Mouse (Mus musculus): ENCODE data around the gene Gfod1. TPM values are rescaled to one million over a fixed set of nuclear protein-coding genes. Genes with fewer than 3 reads are reported as not detected.

The Gfod1 gene
- 0.66 and 0.78 TPM in 2 replicates for polyA plus RNA-seq (2014; fragmentation: Nextera tagmentation; extraction: Ambion mirVana)

GRCm38 (mm10) chr13:43304018-43304431 lies at the start of gene Gfod1:
Gfod1 (minus strand) TSS chr13:43304172.
- Histone ChIP-seq H3K4me2 (ENCODE audit: low read depth) (peak within 1 kb of the TSS; percentile 99), H3K4me1 (ENCODE audit: control insufficient read depth, insufficient read depth, low read length) (peaks cover 10% of the 10 kb centered on the region), H3K4me3 (ENCODE audit: low read depth, low read length) (peak within 1 kb of the TSS; percentile 66), H3K27ac (ENCODE audit: low read depth, low read length) (peak within 1 kb of the TSS; percentile 81), H3K36me3 (ENCODE audit: control insufficient read depth, insufficient read depth, low read length) (no peaks in the 10 kb centered on the region), H3K9me3 (ENCODE audit: control insufficient read depth, low read length) (no peaks in the 10 kb centered on the region), H3K27me3 (ENCODE audit: control insufficient read depth, insufficient read depth, low read length) (peaks cover 20% of the 10 kb centered on the region), H3K9ac (ENCODE audit: low read length) (peak within 1 kb of the TSS; percentile 70)
- ATAC-seq (ENCODE audit: insufficient read depth, low FRiP score, low TSS enrichment) (peak; percentile 92), DNase-seq (ENCODE audit: low spot score) (peak; percentile 96)
- under 1% methylated on average over 52 of the region's 53 CpGs for whole genome bisulfite sequencing

- H3K36me3 ChIP-seq (ENCODE audit: control insufficient read depth, insufficient read depth, low read length), result no peaks in the 10 kb centered on the region
- 66% methylated on average over 4 of the region's 4 CpGs for WGBS
- no peaks in the 10 kb centered on the region for H3K27me3 ChIP-seq (ENCODE audit: control insufficient read depth, insufficient read depth, low read length)
- H3K9me3 ChIP-seq (ENCODE audit: control insufficient read depth, low read length), result no peaks in the 10 kb centered on the region
- no peak overlapping the region for H3K4me2 ChIP-seq (ENCODE audit: low read depth)
- H3K4me3 ChIP-seq (ENCODE audit: low read depth, low read length), result no peak overlapping the region
- no peak overlapping the region for H3K9ac ChIP-seq (ENCODE audit: low read length)
- no peaks in the 10 kb centered on the region for H3K4me1 ChIP-seq (ENCODE audit: control insufficient read depth, insufficient read depth, low read length)
- ATAC-seq (ENCODE audit: insufficient read depth, low FRiP score, low TSS enrichment) (no peak), DNase-seq (ENCODE audit: low spot score) (no peak)
- no peak overlapping the region for H3K27ac ChIP-seq (ENCODE audit: low read depth, low read length)
These were observed 49.4 kb upstream of the Gfod1 start for GRCm38 (mm10) chr13:43353356-43353755.

GRCm38 (mm10) chr13:43350489-43351169 lies 46.7 kb upstream of the Gfod1 start:
- no peaks in the 10 kb centered on the region for H3K27me3 ChIP-seq (ENCODE audit: control insufficient read depth, insufficient read depth, low read length)
- no peak overlapping the region for H3K27ac ChIP-seq (ENCODE audit: low read depth, low read length)
- DNase-seq (ENCODE audit: low spot score), result no peak
- no peak overlapping the region for H3K9ac ChIP-seq (ENCODE audit: low read length)
- no peak overlapping the region for H3K4me2 ChIP-seq (ENCODE audit: low read depth)
- ATAC-seq (ENCODE audit: insufficient read depth, low FRiP score, low TSS enrichment), result no peak
- 73% methylated on average over 9 of the region's 9 CpGs for WGBS
- no peaks in the 10 kb centered on the region for H3K9me3 ChIP-seq (ENCODE audit: control insufficient read depth, low read length)
- no peaks in the 10 kb centered on the region for H3K36me3 ChIP-seq (ENCODE audit: control insufficient read depth, insufficient read depth, low read length)
- no peaks in the 10 kb centered on the region for H3K4me1 ChIP-seq (ENCODE audit: control insufficient read depth, insufficient read depth, low read length)
- H3K4me3 ChIP-seq (ENCODE audit: low read depth, low read length), result no peak overlapping the region

- H3K4me3 ChIP-seq (ENCODE audit: low read depth, low read length), result no peak overlapping the region
- no peak for ATAC-seq (ENCODE audit: insufficient read depth, low FRiP score, low TSS enrichment)
- no peaks in the 10 kb centered on the region for H3K36me3 ChIP-seq (ENCODE audit: control insufficient read depth, insufficient read depth, low read length)
- no peak overlapping the region for H3K4me2 ChIP-seq (ENCODE audit: low read depth)
- no peaks in the 10 kb centered on the region for H3K9me3 ChIP-seq (ENCODE audit: control insufficient read depth, low read length)
- H3K27me3 ChIP-seq (ENCODE audit: control insufficient read depth, insufficient read depth, low read length), result no peaks in the 10 kb centered on the region
- H3K9ac ChIP-seq (ENCODE audit: low read length), result no peak overlapping the region
- 86% methylated on average over 8 of the region's 8 CpGs for WGBS
- no peaks in the 10 kb centered on the region for H3K4me1 ChIP-seq (ENCODE audit: control insufficient read depth, insufficient read depth, low read length)
- DNase-seq (ENCODE audit: low spot score), result no peak
- H3K27ac ChIP-seq (ENCODE audit: low read depth, low read length), result no peak overlapping the region
These were observed 45.4 kb upstream of the Gfod1 start for GRCm38 (mm10) chr13:43349376-43349775.

GRCm38 (mm10) chr13:43346825-43347224 lies 42.9 kb upstream of the Gfod1 start:
- no peak overlapping the region for H3K4me2 ChIP-seq (ENCODE audit: low read depth)
- no peaks in the 10 kb centered on the region for H3K27me3 ChIP-seq (ENCODE audit: control insufficient read depth, insufficient read depth, low read length)
- H3K27ac ChIP-seq (ENCODE audit: low read depth, low read length), result no peak overlapping the region
- no peaks in the 10 kb centered on the region for H3K36me3 ChIP-seq (ENCODE audit: control insufficient read depth, insufficient read depth, low read length)
- H3K9ac ChIP-seq (ENCODE audit: low read length), result no peak overlapping the region
- ATAC-seq (ENCODE audit: insufficient read depth, low FRiP score, low TSS enrichment) (no peak), DNase-seq (ENCODE audit: low spot score) (no peak)
- no peaks in the 10 kb centered on the region for H3K4me1 ChIP-seq (ENCODE audit: control insufficient read depth, insufficient read depth, low read length)
- no peak overlapping the region for H3K4me3 ChIP-seq (ENCODE audit: low read depth, low read length)
- no peaks in the 10 kb centered on the region for H3K9me3 ChIP-seq (ENCODE audit: control insufficient read depth, low read length)

GRCm38 (mm10) chr13:43338632-43339031 lies 34.7 kb upstream of the Gfod1 start:
- no peak overlapping the region for H3K4me3 ChIP-seq (ENCODE audit: low read depth, low read length)
- H3K4me1 ChIP-seq (ENCODE audit: control insufficient read depth, insufficient read depth, low read length), result no peaks in the 10 kb centered on the region
- whole genome bisulfite sequencing, result 84% methylated on average over 4 of the region's 4 CpGs
- no peak overlapping the region for H3K9ac ChIP-seq (ENCODE audit: low read length)
- no peaks in the 10 kb centered on the region for H3K36me3 ChIP-seq (ENCODE audit: control insufficient read depth, insufficient read depth, low read length)
- H3K27me3 ChIP-seq (ENCODE audit: control insufficient read depth, insufficient read depth, low read length), result no peaks in the 10 kb centered on the region
- no peak overlapping the region for H3K27ac ChIP-seq (ENCODE audit: low read depth, low read length)
- ATAC-seq (ENCODE audit: insufficient read depth, low FRiP score, low TSS enrichment), result no peak
- DNase-seq (ENCODE audit: low spot score), result no peak
- H3K4me2 ChIP-seq (ENCODE audit: low read depth), result no peak overlapping the region
- H3K9me3 ChIP-seq (ENCODE audit: control insufficient read depth, low read length), result no peaks in the 10 kb centered on the region

GRCm38 (mm10) chr13:43338001-43338400 lies 34.0 kb upstream of the Gfod1 start:
- DNase-seq (ENCODE audit: low spot score) (no peak), ATAC-seq (ENCODE audit: insufficient read depth, low FRiP score, low TSS enrichment) (no peak)
- Histone ChIP-seq H3K9me3 (ENCODE audit: control insufficient read depth, low read length) (no peaks in the 10 kb centered on the region), H3K4me1 (ENCODE audit: control insufficient read depth, insufficient read depth, low read length) (no peaks in the 10 kb centered on the region), H3K4me2 (ENCODE audit: low read depth) (no peak overlapping the region), H3K27ac (ENCODE audit: low read depth, low read length) (no peak overlapping the region), H3K27me3 (ENCODE audit: control insufficient read depth, insufficient read depth, low read length) (no peaks in the 10 kb centered on the region), H3K4me3 (ENCODE audit: low read depth, low read length) (no peak overlapping the region), H3K9ac (ENCODE audit: low read length) (no peak overlapping the region), H3K36me3 (ENCODE audit: control insufficient read depth, insufficient read depth, low read length) (no peaks in the 10 kb centered on the region)
- WGBS, result 94% methylated on average over 8 of the region's 8 CpGs

- Histone ChIP-seq H3K27ac (ENCODE audit: low read depth, low read length) (no peak overlapping the region), H3K9me3 (ENCODE audit: control insufficient read depth, low read length) (no peaks in the 10 kb centered on the region), H3K4me2 (ENCODE audit: low read depth) (no peak overlapping the region), H3K9ac (ENCODE audit: low read length) (no peak overlapping the region), H3K4me1 (ENCODE audit: control insufficient read depth, insufficient read depth, low read length) (no peaks in the 10 kb centered on the region), H3K36me3 (ENCODE audit: control insufficient read depth, insufficient read depth, low read length) (no peaks in the 10 kb centered on the region), H3K4me3 (ENCODE audit: low read depth, low read length) (no peak overlapping the region), H3K27me3 (ENCODE audit: control insufficient read depth, insufficient read depth, low read length) (no peaks in the 10 kb centered on the region)
- ATAC-seq (ENCODE audit: insufficient read depth, low FRiP score, low TSS enrichment), result no peak
- no peak for DNase-seq (ENCODE audit: low spot score)
- WGBS, result 84% methylated on average over 12 of the region's 12 CpGs
These were observed 32.7 kb upstream of the Gfod1 start for GRCm38 (mm10) chr13:43336425-43337221.

GRCm38 (mm10) chr13:43332591-43332990 lies 28.6 kb upstream of the Gfod1 start:
- H3K9ac ChIP-seq (ENCODE audit: low read length), result no peak overlapping the region
- H3K4me1 ChIP-seq (ENCODE audit: control insufficient read depth, insufficient read depth, low read length), result no peaks in the 10 kb centered on the region
- DNase-seq (ENCODE audit: low spot score) (peak; percentile 35), ATAC-seq (ENCODE audit: insufficient read depth, low FRiP score, low TSS enrichment) (no peak)
- H3K4me2 ChIP-seq (ENCODE audit: low read depth), result no peak overlapping the region
- H3K27me3 ChIP-seq (ENCODE audit: control insufficient read depth, insufficient read depth, low read length), result no peaks in the 10 kb centered on the region
- H3K27ac ChIP-seq (ENCODE audit: low read depth, low read length), result no peak overlapping the region
- no peaks in the 10 kb centered on the region for H3K9me3 ChIP-seq (ENCODE audit: control insufficient read depth, low read length)
- WGBS, result 42% methylated on average over 7 of the region's 7 CpGs
- H3K36me3 ChIP-seq (ENCODE audit: control insufficient read depth, insufficient read depth, low read length), result no peaks in the 10 kb centered on the region
- no peak overlapping the region for H3K4me3 ChIP-seq (ENCODE audit: low read depth, low read length)

Measured in neural tube, embryonic 11.5 days (tissue).